Mouse (Mus musculus) embryonic facial prominence, embryonic 12.5 days (tissue): ENCODE results near the gene Gkn2. TPM values are rescaled to one million over a fixed set of nuclear protein-coding genes. Genes with fewer than 3 reads are reported as not detected.

Source experiments
- ATAC-seq: fragments of 200-750 bp; cut with Nextera tagmentation; 2 replicates; pipeline ENCODE4 v1.8.0; 2017; ENCODE audit not compliant: insufficient number of reproducible peaks, insufficient read depth, low FRiP score, low TSS enrichment
- H3K27ac ChIP-seq: fragments of 300-500 bp; sonication (generic); 2 replicates; pipeline ENCODE4 v1.5.1; 2016; ENCODE audit warnings: mild to moderate bottlenecking
- H3K27me3 ChIP-seq: fragments of 300-500 bp; sonication (generic); 2 replicates; pipeline ENCODE4 v1.6.1; 2016; ENCODE audit warnings: mild to moderate bottlenecking, moderate library complexity
- H3K36me3 ChIP-seq: fragments of 300-500 bp; sonication (generic); 2 replicates; pipeline ENCODE4 v1.6.1; 2016; ENCODE audit warnings: mild to moderate bottlenecking
- H3K4me1 ChIP-seq: fragments of 300-500 bp; sonication (generic); 2 replicates; pipeline ENCODE4 v1.6.1; 2016
- H3K4me2 ChIP-seq: fragments of 300-500 bp; sonication (generic); replicated peaks from 2 replicates; pipeline ENCODE4 v1.6.1; 2016; ENCODE audit warnings: mild to moderate bottlenecking, moderate library complexity
- H3K4me3 ChIP-seq: fragments of 300-500 bp; sonication (generic); 2 replicates; pipeline ENCODE4 v1.5.1; 2016; ENCODE audit warnings: mild to moderate bottlenecking
- H3K9ac ChIP-seq: fragments of 300-500 bp; sonication (generic); 2 replicates; pipeline ENCODE4 v1.6.1; 2016; ENCODE audit warnings: mild to moderate bottlenecking, moderate library complexity
- H3K9me3 ChIP-seq: fragments of 300-500 bp; sonication (generic); 2 replicates; pipeline ENCODE4 v1.6.1; 2016; ENCODE audit warnings: mild to moderate bottlenecking, moderate library complexity
- WGBS: fragments of 180-500 bp; shearing (Covaris S2); methylation state at CpG from one replicate; pipeline ENCODE4 v1.1.7; 2016; 5-methylcytosine and 5-hydroxymethylcytosine counted together
- polyA plus RNA-seq: library from polyadenylated mRNA; unstranded; fragments of >200 nt; fragmentation: Nextera tagmentation; extraction: Ambion mirVana; gene quantifications from 2 replicates; pipeline ENCODE4 v1.2.1, GENCODE M21; 2016

Gene Gkn2
- polyA plus RNA-seq, 1 experiment from 2014 or later: not detected

DNA sequence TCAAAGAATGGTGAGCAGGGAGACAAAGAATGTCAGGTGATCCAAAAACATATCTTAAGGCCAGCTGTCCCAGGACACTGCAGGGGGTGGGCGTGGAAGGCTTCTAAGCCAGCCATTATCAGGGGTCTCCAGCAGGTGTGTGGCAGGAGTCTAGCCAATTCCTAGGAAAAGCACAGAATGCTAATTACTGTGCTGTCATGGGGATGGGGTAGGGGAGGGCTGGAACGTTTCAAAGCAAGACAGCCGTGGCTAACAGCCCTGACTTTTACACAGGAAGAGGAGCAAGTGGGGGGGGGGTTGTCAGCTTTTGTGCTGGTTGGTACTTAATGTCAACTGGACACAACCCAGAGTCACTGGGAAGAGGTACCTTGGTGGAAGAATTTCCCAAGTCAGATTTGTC is 38.9 kb downstream of the Gkn2 start:
- H3K36me3 ChIP-seq: no peaks in the 10 kb centered on the region
- H3K27ac ChIP-seq: no peak overlapping the region
- 32% methylated on average over 3 of the region's 3 CpGs for WGBS
- no peak overlapping the region for H3K4me3 ChIP-seq
- H3K4me2 ChIP-seq: no peak overlapping the region
- no peaks in the 10 kb centered on the region for H3K9me3 ChIP-seq
- ATAC-seq: no peak
- H3K9ac ChIP-seq: no peak overlapping the region
- no peaks in the 10 kb centered on the region for H3K27me3 ChIP-seq
- H3K4me1 ChIP-seq: no peaks in the 10 kb centered on the region

DNA sequence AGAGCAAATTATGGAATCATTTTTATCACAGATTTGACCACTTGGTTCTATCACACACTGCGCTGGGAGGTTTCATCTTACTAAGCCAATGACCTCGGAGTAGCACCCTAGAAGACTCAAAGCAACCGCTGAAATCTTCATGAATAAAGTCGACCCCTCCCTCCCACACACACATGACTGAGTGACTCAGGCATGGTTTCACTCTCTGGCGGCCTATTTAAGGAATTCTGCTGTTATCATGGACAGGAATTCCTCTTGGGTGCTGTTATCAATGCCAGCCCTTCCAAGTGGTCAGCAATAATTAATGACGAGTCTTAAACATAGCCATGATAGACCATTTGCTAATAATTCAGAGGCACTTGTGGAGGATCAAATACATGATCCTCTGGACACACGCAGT is 49.1 kb downstream of the Gkn2 start:
- H3K9me3 ChIP-seq: no peaks in the 10 kb centered on the region
- H3K27me3 ChIP-seq: no peaks in the 10 kb centered on the region

DNA sequence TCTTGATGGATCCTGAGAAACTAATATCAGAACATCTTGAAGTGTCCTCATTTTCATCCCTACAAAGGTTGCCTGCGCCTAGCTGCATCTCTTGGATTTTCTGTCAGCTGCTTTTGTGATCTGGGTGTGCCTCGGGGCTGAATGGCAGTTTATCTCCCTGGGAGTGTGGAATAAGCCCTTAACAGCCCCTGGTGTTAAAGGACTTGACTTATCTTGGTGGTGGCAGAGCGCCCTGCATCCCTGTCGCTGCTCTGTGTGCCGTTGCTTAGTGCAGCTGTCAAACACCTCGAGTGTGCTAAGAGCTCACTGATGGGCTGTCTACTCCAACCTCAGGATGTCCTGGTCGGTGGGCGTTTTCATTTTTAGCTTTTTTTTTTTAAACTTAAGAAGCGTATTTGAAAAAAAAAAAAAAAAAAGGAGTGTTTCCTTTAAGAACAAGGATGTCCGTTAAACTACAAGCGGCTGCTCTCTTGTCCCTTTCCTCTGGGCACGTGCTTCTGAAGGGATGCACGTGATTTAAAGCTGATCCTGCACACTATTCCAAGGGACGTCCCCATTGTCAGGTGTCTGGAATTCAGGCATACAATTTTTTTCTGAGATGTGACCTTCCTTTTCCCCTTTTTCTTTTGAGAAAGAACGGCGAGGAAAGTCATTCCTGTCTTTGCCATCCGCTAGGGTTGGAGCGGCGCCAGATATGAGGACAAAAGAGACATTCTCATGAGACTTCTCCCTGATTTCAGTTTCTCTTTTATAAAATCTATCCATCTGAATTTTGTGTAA is 51.1 kb downstream of the Gkn2 start:
- Histone ChIP-seq H3K27me3 (no peaks in the 10 kb centered on the region), H3K4me3 (no peak overlapping the region), H3K9me3 (no peaks in the 10 kb centered on the region), H3K4me2 (no peak overlapping the region), H3K4me1 (no peaks in the 10 kb centered on the region), H3K27ac (no peak overlapping the region), H3K36me3 (no peaks in the 10 kb centered on the region), H3K9ac (no peak overlapping the region)
- ATAC-seq: no peak
- WGBS: 76% methylated on average over 19 of the region's 19 CpGs

More for the DNA sequence above, 49.1 kb downstream of the Gkn2 start:
- ATAC-seq: no peak
- 80% methylated on average over 7 of the region's 7 CpGs for WGBS
- Histone ChIP-seq H3K4me2 (no peak overlapping the region), H3K9ac (no peak overlapping the region), H3K4me3 (no peak overlapping the region), H3K27ac (no peak overlapping the region), H3K4me1 (no peaks in the 10 kb centered on the region), H3K36me3 (no peaks in the 10 kb centered on the region)

DNA sequence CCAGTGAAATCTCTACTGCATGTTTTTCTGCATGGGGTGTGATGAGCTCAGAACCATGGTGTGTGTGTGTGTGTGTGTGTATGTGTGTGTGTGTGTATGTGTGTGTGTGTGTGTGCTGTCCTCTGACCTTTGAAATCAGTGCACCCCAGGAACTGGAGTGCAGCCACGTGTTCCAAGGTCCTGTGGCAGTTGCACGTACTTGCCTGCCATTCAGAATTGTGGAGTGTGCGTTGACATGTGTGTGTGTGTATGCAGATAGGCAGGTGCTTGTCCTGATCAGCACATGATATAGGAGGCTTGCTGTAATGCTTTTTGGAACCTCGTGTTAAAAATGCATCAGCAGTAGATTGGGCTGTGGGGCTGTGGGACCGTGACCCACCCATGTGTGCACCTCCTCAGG is 53.8 kb downstream of the Gkn2 start:
- no peak overlapping the region for H3K4me3 ChIP-seq
- H3K27ac ChIP-seq: no peak overlapping the region
- 77% methylated on average over 5 of the region's 5 CpGs for WGBS
- H3K4me2 ChIP-seq: no peak overlapping the region
- no peaks in the 10 kb centered on the region for H3K4me1 ChIP-seq
- H3K36me3 ChIP-seq: no peaks in the 10 kb centered on the region
- no peak overlapping the region for H3K9ac ChIP-seq
- no peaks in the 10 kb centered on the region for H3K9me3 ChIP-seq
- ATAC-seq: no peak
- no peaks in the 10 kb centered on the region for H3K27me3 ChIP-seq

DNA sequence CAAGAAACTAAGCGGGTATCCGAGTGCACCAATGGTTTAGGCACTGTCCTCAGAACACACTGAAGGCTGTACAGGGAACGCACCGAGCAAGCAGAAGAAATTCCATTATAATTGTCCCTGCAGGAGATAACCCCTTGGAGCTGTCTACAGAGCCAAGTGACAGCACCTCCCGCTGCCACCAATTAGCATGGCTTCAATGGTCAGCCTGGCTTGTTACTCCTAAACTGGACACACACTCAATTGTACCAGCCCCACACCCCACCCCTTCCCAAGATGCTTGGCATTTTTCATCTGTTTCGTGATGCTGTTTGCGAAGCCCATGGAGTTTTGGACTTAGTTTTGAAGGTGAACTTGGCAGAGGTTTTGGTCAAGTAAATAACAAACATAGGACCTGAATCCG is 54.5 kb downstream of the Gkn2 start:
- H3K36me3 ChIP-seq: no peaks in the 10 kb centered on the region
- H3K4me2 ChIP-seq: no peak overlapping the region
- 63% methylated on average over 8 of the region's 8 CpGs for WGBS
- H3K27me3 ChIP-seq: no peaks in the 10 kb centered on the region
- H3K4me3 ChIP-seq: no peak overlapping the region
- no peak for ATAC-seq
- H3K4me1 ChIP-seq: no peaks in the 10 kb centered on the region
- no peak overlapping the region for H3K27ac ChIP-seq
- H3K9me3 ChIP-seq: no peaks in the 10 kb centered on the region
- no peak overlapping the region for H3K9ac ChIP-seq

DNA sequence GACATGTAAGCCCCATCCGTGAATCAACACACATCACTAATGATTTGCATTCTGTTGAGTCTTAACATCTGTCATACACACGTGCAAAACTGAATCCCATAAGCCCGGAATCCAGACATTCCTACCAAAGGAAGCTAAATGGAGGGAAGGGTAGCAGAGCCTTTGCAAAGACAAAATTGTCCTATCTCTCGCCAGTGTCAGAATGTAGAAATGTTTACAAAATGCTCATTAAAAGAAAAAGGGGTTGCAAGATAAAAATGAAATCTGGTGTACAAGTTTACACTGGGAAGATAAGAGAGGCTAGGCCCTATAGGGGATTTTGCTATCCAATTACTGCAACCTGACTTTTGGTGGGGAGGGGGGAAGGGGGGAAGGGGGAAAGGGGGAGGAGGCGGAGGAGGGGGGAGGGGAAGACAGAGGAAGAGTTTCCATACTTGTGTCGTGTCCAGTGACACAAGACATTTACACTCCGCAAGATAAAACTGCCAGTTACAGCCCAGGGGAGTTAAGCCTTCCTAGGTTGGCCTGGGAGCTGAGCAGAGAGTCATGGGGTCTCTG is 55.4 kb downstream of the Gkn2 start, which contains the start of gene Bmp10:
Gene Bmp10, plus strand, starts transcription at position 508 of the 558 bp plus-strand sequence.
- H3K27me3 ChIP-seq: no peaks in the 10 kb centered on the region
- WGBS: 67% methylated on average over 7 of the region's 7 CpGs
- no peak within 1 kb of the TSS for H3K4me2 ChIP-seq
- no peaks in the 10 kb centered on the region for H3K4me1 ChIP-seq
- H3K36me3 ChIP-seq: no peaks in the 10 kb centered on the region
- no peak within 1 kb of the TSS for H3K9ac ChIP-seq
- no peaks in the 10 kb centered on the region for H3K9me3 ChIP-seq
- H3K27ac ChIP-seq: no peak within 1 kb of the TSS
- no peak for ATAC-seq
- H3K4me3 ChIP-seq: no peak within 1 kb of the TSS

Other genes starting within 250 kb of the Gkn2 start
- 13.3 and 14.2 TPM in 2 replicates for gene Antxr1, start 37.5 kb upstream of the Gkn2 start, polyA plus RNA-seq
- not detected in 2 replicates for gene Gkn1, start 22.4 kb upstream of the Gkn2 start, polyA plus RNA-seq
- gene Gkn3, start 15.6 kb downstream of the Gkn2 start, polyA plus RNA-seq: 0.26 TPM in 1 of 2 replicates, not detected in the other
- not detected in 2 replicates for gene Bmp10, start 55.6 kb downstream of the Gkn2 start, polyA plus RNA-seq
- 4.4 and 5.0 TPM in 2 replicates for gene Arhgap25, start 159.9 kb downstream of the Gkn2 start, polyA plus RNA-seq
- gene Prokr1, start 217.4 kb downstream of the Gkn2 start, polyA plus RNA-seq: 3.7 and 4.1 TPM in 2 replicates